Mouse (Mus musculus): ENCODE data around the gene Slc2a9. TPM values are rescaled to one million over a fixed set of nuclear protein-coding genes. Genes with fewer than 3 reads are reported as not detected.

Slc2a9 gene
- polyA plus RNA-seq, 1 experiment from 2014 or later: 0.41 TPM

- H3K4me1 ChIP-seq: no peaks in the 10 kb centered on the region
- WGBS: 80% methylated on average over 10 of the region's 10 CpGs
Measured at GRCm38 (mm10) chr5:38441088-38441839, 61.7 kb downstream of the Slc2a9 start.

DNA sequence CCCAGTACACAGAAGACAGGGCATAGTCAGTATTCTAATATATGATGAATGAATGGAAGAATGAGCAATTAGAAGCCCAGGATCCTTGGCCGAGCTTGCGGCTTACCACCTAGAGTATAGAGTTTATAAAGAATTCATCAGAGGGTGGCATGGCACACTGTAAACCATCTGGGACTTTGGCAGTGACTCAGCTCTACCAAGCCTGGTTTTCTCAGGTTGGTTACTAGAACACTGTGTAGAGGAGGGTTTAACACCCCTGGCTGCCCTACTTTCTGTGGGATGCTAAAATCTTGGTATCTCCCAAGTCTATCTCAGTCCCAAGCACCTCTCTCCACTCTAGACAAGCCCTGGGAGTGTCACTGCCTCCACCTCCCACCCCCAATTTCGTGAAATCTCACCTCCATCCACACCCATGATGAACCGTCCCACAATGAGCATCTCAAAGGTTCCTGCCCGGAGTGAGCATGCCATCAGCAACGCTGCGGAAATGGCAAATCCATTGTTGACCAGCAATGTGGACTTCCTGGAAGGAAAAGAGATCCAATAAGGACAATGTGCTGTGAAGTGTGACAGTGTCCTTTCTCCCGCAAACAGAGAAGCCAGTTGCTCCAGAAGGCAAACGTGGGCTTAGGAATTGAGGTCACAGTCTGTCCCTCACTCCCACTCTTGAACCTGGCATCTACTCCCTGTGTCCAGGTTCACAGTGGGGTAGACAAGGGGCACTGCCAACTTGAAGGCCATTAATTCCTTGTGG lies 62.5 kb downstream of the Slc2a9 start:
- no peaks in the 10 kb centered on the region for H3K36me3 ChIP-seq
- H3K4me1 ChIP-seq: no peaks in the 10 kb centered on the region
- DNase-seq (ENCODE audit: low spot score): no peak
- no peak overlapping the region for H3K4me3 ChIP-seq
- 86% methylated on average over 9 of the region's 9 CpGs for WGBS
- no peaks in the 10 kb centered on the region; the same call in 1 of the 2 replicates for H3K9me3 ChIP-seq (replicated peaks)
- no peaks in the 10 kb centered on the region for H3K27me3 ChIP-seq (ENCODE audit: low read depth, poor library complexity, severe bottlenecking)
- no peak overlapping the region for H3K27ac ChIP-seq (replicated peaks)

More at GRCm38 (mm10) chr5:38441088-38441839, 61.7 kb downstream of the Slc2a9 start:
- H3K9me3 ChIP-seq (replicated peaks): no peaks in the 10 kb centered on the region; the same call in 1 of the 2 replicates
- no peak overlapping the region for H3K4me3 ChIP-seq
- no peak overlapping the region for H3K27ac ChIP-seq (replicated peaks)
- H3K27me3 ChIP-seq (ENCODE audit: low read depth, poor library complexity, severe bottlenecking): no peaks in the 10 kb centered on the region
- DNase-seq (ENCODE audit: low spot score): no peak
- no peaks in the 10 kb centered on the region for H3K36me3 ChIP-seq

- no peak overlapping the region for H3K4me3 ChIP-seq
- no peaks in the 10 kb centered on the region for H3K27me3 ChIP-seq (ENCODE audit: low read depth, poor library complexity, severe bottlenecking)
- WGBS: 95% methylated on average over 11 of the region's 11 CpGs
- peaks cover 5% of the 10 kb centered on the region; the same call in 1 of the 2 replicates for H3K4me1 ChIP-seq
- H3K9me3 ChIP-seq (replicated peaks): no peaks in the 10 kb centered on the region; the same call in 1 of the 2 replicates
- DNase-seq (ENCODE audit: low spot score): no peak
- H3K27ac ChIP-seq (replicated peaks): no peak overlapping the region
- no peaks in the 10 kb centered on the region for H3K36me3 ChIP-seq
Measured at GRCm38 (mm10) chr5:38436681-38437080, 66.3 kb downstream of the Slc2a9 start.

DNA sequence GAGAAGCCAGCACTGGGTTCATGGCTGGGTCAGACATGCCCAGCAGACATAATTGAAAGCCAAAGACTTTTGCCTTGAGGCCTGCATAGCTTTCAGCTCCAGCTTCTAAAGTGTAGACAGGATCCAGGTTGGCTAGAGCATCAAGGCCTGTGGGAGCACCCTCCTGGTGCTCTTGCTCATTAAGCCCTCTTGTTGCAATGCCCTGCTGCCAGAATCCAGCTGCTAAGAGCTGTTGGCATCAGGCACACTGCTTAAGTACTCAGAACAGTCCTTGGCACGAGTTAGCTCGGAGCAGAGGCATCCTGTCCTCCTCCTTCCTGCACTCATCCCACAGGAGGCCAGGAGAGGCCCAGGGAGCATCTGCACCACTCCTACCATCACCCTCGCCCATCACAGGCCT lies 68.1 kb downstream of the Slc2a9 start:
- H3K27ac ChIP-seq (replicated peaks): no peak overlapping the region; the same call in 1 of the 2 replicates
- 79% methylated on average over 3 of the region's 3 CpGs for WGBS

DNA sequence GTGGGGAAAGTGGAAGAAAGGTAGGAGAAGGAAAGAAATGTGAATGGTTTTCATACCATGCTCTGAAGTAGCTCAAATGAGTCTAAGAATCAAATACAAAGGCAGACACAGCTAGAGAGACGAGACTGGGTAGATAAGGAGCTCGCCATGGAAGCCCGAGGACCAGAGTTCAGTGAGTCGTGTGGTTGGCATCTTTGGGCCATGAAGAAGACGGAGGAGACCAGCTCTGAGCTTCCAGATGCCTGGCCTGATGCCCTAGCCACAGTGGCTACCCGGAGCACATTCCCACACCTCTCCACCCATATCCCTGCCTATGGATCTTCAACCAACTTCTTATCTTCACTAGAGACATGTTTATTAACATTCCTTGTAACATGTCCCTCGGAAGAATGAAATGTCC lies 71.7 kb downstream of the Slc2a9 start:
- no peak for DNase-seq (ENCODE audit: low spot score)
- 85% methylated on average over 7 of the region's 7 CpGs for WGBS
- Histone ChIP-seq H3K36me3 (no peaks in the 10 kb centered on the region), H3K4me1 (peaks cover 5% of the 10 kb centered on the region; the same call in 1 of the 2 replicates), H3K27ac (replicated peaks) (no peak overlapping the region), H3K9me3 (replicated peaks) (no peaks in the 10 kb centered on the region), H3K4me3 (no peak overlapping the region), H3K27me3 (ENCODE audit: low read depth, poor library complexity, severe bottlenecking) (no peaks in the 10 kb centered on the region)

More for the DNA sequence above, 68.1 kb downstream of the Slc2a9 start:
- H3K9me3 ChIP-seq (replicated peaks): no peaks in the 10 kb centered on the region; the same call in 1 of the 2 replicates
- no peaks in the 10 kb centered on the region for H3K27me3 ChIP-seq (ENCODE audit: low read depth, poor library complexity, severe bottlenecking)
- peaks cover 5% of the 10 kb centered on the region; the same call in 1 of the 2 replicates for H3K4me1 ChIP-seq
- no peaks in the 10 kb centered on the region for H3K36me3 ChIP-seq
- H3K4me3 ChIP-seq: no peak overlapping the region
- no peak for DNase-seq (ENCODE audit: low spot score)

- peaks cover 5% of the 10 kb centered on the region; the same call in 1 of the 2 replicates for H3K4me1 ChIP-seq
- no peaks in the 10 kb centered on the region for H3K9me3 ChIP-seq (replicated peaks)
- no peaks in the 10 kb centered on the region for H3K36me3 ChIP-seq
- no peaks in the 10 kb centered on the region for H3K27me3 ChIP-seq (ENCODE audit: low read depth, poor library complexity, severe bottlenecking)
- no peak overlapping the region for H3K4me3 ChIP-seq
- no peak for DNase-seq (ENCODE audit: low spot score)
- no peak overlapping the region for H3K27ac ChIP-seq (replicated peaks)
- 70% methylated on average over 6 of the region's 6 CpGs for WGBS
Measured at GRCm38 (mm10) chr5:38429106-38429505, 73.8 kb downstream of the Slc2a9 start.

GRCm38 (mm10) chr5:38427757-38428156 lies 75.2 kb downstream of the Slc2a9 start:
- 78% methylated on average over 5 of the region's 5 CpGs for WGBS
- H3K4me1 ChIP-seq: peaks cover 12% of the 10 kb centered on the region
- no peaks in the 10 kb centered on the region for H3K9me3 ChIP-seq (replicated peaks)
- no peaks in the 10 kb centered on the region for H3K27me3 ChIP-seq (ENCODE audit: low read depth, poor library complexity, severe bottlenecking)
- H3K4me3 ChIP-seq: no peak overlapping the region
- no peak for DNase-seq (ENCODE audit: low spot score)
- no peak overlapping the region for H3K27ac ChIP-seq (replicated peaks)
- H3K36me3 ChIP-seq: no peaks in the 10 kb centered on the region

DNA sequence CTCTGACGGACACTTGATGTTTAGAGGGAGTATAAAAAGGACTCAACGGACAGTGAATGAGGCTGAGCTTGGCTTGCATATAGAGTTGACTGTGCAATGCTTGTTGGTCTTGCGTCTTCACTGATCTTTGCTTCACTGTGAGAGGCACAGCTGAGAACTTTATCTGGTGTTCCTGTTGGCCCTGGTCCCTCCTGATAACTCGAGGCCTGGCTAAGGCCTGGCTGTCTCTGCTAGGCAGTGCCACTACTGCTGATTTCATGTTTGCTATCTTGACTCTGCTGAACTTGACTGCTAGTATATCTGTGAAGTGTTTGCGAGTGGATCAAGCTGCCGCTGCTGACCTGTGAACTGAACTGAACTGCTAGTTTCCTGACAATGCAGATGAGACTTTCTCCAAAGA lies 77.4 kb downstream of the Slc2a9 start:
- H3K9me3 ChIP-seq (replicated peaks): no peaks in the 10 kb centered on the region
- no peak for DNase-seq (ENCODE audit: low spot score)
- H3K27ac ChIP-seq (replicated peaks): no peak overlapping the region
- no peaks in the 10 kb centered on the region for H3K36me3 ChIP-seq
- H3K4me3 ChIP-seq: no peak overlapping the region
- no peaks in the 10 kb centered on the region for H3K27me3 ChIP-seq (ENCODE audit: low read depth, poor library complexity, severe bottlenecking)
- peaks cover 22% of the 10 kb centered on the region for H3K4me1 ChIP-seq
- WGBS: 88% methylated on average over 6 of the region's 6 CpGs

DNA sequence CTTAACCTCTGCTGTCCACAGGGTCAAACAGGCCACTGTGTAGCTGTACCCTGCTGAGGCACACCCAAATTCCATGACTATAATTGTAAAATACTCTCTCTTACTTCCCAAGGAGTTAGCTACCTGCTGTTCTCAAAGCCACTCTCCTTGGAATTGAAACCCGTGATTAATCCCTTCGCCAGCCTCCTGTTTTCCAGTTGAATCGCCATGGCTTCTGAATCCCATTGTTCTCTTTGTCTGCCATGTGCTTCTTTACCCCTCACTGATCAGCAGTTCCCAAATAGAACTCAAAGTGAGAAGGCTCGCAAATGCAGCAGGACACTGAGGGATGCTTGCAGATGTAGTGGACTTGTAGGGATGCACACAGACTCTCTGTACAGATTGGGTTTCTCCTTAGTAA lies 80.5 kb downstream of the Slc2a9 start:
- H3K36me3 ChIP-seq: no peaks in the 10 kb centered on the region
- peak; percentile 39 for DNase-seq (ENCODE audit: low spot score)
- WGBS: 15% methylated on average over 4 of the region's 4 CpGs
- H3K4me1 ChIP-seq: peaks cover 22% of the 10 kb centered on the region
- no peaks in the 10 kb centered on the region for H3K27me3 ChIP-seq (ENCODE audit: low read depth, poor library complexity, severe bottlenecking)
- no peak overlapping the region for H3K4me3 ChIP-seq
- H3K27ac ChIP-seq (replicated peaks): peak overlapping the region; percentile 74
- no peaks in the 10 kb centered on the region for H3K9me3 ChIP-seq (replicated peaks)

GRCm38 (mm10) chr5:38418799-38419198 lies 84.1 kb downstream of the Slc2a9 start:
- Histone ChIP-seq H3K27ac (replicated peaks) (no peak overlapping the region), H3K4me1 (peaks cover 22% of the 10 kb centered on the region), H3K9me3 (replicated peaks) (peaks cover 14% of the 10 kb centered on the region), H3K27me3 (ENCODE audit: low read depth, poor library complexity, severe bottlenecking) (no peaks in the 10 kb centered on the region), H3K4me3 (no peak overlapping the region), H3K36me3 (no peaks in the 10 kb centered on the region)
- DNase-seq (ENCODE audit: low spot score): no peak
- WGBS: 92% methylated on average over 6 of the region's 6 CpGs

- Histone ChIP-seq H3K4me3 (no peak overlapping the region), H3K27ac (replicated peaks) (no peak overlapping the region; the same call in 1 of the 2 replicates), H3K4me1 (peaks cover 3% of the 10 kb centered on the region; the same call in 1 of the 2 replicates), H3K9me3 (replicated peaks) (peaks cover 6% of the 10 kb centered on the region; the same call in 1 of the 2 replicates), H3K36me3 (no peaks in the 10 kb centered on the region), H3K27me3 (ENCODE audit: low read depth, poor library complexity, severe bottlenecking) (no peaks in the 10 kb centered on the region)
- no peak for DNase-seq (ENCODE audit: low spot score)
- 54% methylated on average over 3 of the region's 3 CpGs for WGBS
Measured at GRCm38 (mm10) chr5:38403612-38404011, 99.3 kb downstream of the Slc2a9 start.

DNA sequence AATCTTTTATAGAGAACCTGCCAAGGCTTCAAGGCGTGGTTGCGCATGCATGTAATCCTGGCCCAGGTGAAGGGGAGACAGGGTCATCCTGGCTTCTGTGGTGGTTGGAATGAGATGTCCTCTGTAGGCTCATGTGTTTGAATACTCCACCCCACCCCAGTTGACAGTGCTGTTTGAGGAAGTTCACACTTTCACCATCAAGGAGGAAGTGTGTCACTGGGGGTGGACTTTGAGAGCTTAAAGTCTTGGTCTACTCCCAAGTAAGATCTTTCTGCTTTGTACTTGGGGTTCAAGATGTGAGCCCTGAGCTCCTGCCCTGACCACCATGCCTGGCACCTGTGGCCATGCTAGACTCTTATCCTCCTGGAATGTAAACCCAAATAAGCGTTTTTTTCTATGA lies 100.7 kb downstream of the Slc2a9 start:
- 93% methylated on average over 3 of the region's 3 CpGs for WGBS
- Histone ChIP-seq H3K27ac (replicated peaks) (no peak overlapping the region), H3K4me1 (peaks cover 3% of the 10 kb centered on the region; the same call in 1 of the 2 replicates), H3K36me3 (no peaks in the 10 kb centered on the region), H3K4me3 (no peak overlapping the region), H3K9me3 (replicated peaks) (peaks cover 6% of the 10 kb centered on the region; the same call in 1 of the 2 replicates), H3K27me3 (ENCODE audit: low read depth, poor library complexity, severe bottlenecking) (no peaks in the 10 kb centered on the region)
- no peak for DNase-seq (ENCODE audit: low spot score)

DNA sequence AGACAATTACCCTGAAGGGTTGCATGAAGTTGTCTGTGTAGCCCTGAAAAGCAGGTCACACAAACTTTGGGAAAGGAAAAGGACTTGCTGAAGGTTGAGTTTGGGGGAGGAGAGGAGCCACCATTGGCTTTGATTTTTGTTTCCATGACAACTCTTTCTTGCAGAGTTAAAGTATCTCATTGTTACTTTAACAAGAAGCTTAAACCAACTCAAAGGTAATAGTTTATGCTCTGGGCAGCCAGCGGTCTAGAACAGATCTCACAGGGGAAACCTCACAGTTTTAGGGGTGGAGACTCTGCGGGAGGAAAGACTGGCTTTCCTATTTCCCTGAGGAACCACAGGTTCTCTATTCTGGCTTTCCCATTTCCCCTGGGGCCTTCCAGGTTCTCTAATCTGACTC lies 114.1 kb downstream of the Slc2a9 start:
- Histone ChIP-seq H3K36me3 (no peaks in the 10 kb centered on the region), H3K4me1 (peaks cover 50% of the 10 kb centered on the region), H3K27me3 (ENCODE audit: low read depth, poor library complexity, severe bottlenecking) (0 out of 2 replicates have a peak, but pooled peaks cover 4% of the 10 kb centered on the region), H3K9me3 (replicated peaks) (no peaks in the 10 kb centered on the region), H3K27ac (replicated peaks) (no peak overlapping the region), H3K4me3 (no peak overlapping the region)
- 25% methylated on average over 2 of the region's 2 CpGs for WGBS
- DNase-seq (ENCODE audit: low spot score): no peak

All from midbrain, embryonic 10.5 days (tissue).